Mouse (Mus musculus) neutrophil, adult 59 days (primary cell): Measurements from ENCODE around the gene Nsl1. TPM values are rescaled to one million over a fixed set of nuclear protein-coding genes. Genes with fewer than 3 reads are reported as not detected.

Experiments used
- total RNA-seq, 2 experiments: library from RNA; stranded (reverse); gene quantifications; 1 replicate in 1 of 2; 2 replicates in 1 of 2; pipeline ENCODE4 v1.2.4; 2023

Gene Nsl1
- 10 to 100 TPM in 1 of 2 experiments, 1 to 10 TPM in 1; 8.7 to 10.3 TPM for total RNA-seq

DNA sequence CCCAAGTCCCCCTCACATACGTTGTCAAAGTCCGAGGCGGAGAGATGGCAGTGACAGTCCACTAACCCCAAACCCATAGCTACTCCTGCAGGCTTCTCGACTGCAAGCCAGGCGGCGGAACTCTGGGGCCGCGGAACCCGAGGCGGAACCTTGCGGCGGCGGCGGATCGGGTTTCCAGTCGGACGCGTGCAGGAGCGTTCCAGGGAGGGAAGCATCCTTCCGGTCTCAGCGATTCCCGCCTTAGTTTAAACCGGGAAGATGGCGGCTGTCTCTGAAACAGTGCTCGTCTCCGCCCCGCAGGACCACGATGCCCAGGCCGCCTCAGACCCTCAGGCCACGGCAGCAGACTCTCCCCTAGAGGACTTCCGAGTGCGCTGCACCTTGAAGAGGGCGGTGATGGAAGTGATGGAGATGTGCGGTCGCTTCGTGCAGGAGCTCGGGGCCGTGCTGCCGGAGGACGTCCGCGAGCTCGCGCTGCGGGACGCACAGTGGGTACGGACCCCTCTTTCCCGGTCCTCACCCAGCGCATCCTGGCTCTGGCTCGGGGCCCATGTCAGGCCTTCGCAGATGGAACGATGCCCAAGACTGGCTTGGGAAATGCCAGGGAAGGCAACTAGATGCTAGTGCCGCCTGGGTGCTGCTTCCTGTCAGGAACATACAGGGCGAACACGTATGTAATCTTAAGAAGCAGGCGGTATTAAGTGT lies at the start of gene Nsl1, which contains the start of gene Tatdn3:
TSS of gene Nsl1 (plus strand) at position 232 of the 705 bp plus-strand sequence.
TSS of gene Tatdn3 (minus strand) at position 152 of the 705 bp plus-strand sequence.

DNA sequence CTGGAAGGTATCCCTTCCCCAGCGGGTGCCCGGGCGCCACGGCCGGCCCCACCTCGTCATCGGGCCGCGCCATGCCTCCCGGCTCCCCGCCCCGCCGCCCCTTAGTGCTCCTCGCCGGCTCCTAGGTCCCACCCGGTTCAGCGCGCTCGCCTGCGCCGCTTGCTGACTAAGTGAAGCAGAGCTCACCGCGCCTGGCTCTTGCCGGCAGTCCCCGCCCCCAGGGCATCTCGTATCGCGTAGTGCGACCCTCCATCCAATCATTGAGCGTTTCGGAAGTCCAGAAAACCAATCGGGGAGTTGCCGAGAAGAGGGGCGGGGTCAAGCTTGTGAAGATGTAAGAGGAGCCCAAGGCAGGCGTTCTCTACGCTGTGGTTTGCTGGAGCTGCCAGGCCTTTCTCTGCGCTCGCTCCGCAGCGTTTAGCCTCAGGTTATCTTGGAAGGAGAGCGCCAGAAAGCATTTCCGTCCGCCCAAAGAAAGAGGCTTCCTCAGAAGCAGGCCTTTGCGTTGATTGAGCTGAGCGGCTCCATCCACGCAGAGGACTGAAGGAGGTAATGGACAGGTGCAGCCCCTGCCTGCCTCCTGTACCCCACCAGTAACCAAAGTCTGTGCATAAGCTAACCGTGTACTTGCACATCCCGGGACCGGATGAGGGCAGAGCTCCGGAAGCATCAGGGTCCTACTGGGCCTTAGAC lies 36.6 kb upstream of the Nsl1 start, which contains the start of gene Flvcr1:
TSS of gene Flvcr1 (minus strand) at position 138 of the 693 bp plus-strand sequence.

DNA sequence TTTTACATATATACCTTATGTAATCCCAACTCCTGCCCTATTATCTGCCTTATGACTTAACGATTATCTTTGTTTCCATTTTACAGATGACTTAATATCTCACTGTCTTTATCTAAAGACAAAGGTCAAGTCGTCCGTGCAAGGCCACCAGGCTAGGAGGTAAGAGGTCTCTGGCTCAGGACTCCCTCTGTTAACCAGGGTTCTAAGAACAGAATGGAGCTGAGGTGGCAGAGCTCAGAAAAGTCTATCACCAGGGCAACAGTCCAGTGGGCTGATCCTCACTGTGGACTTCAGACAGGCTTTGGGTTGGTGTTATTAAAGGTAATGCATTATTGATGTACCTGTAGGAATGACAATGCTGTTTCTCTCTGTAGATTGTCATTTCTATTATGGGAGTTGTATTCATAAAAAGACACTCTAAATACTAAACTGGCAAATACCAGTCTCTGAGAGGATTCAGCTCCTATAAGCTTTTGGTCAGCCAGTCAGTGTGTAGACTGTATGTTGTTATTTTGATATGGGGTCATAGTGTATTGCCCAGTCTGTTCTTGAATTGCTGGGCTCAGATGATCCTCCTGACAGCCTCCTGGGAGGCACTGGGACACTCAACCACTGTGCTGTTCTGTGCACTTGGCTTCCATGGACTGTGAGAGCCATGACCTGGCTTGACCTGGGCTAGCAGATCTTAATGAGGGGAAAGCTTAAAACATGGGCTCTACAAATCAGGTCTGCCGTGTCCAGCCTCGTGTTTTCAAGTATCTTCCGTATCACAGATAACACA lies 26.1 kb upstream of the Nsl1 start, which contains the start of gene Spata45:
TSS of gene Spata45 (plus strand) at position 86 of the 781 bp plus-strand sequence.

DNA sequence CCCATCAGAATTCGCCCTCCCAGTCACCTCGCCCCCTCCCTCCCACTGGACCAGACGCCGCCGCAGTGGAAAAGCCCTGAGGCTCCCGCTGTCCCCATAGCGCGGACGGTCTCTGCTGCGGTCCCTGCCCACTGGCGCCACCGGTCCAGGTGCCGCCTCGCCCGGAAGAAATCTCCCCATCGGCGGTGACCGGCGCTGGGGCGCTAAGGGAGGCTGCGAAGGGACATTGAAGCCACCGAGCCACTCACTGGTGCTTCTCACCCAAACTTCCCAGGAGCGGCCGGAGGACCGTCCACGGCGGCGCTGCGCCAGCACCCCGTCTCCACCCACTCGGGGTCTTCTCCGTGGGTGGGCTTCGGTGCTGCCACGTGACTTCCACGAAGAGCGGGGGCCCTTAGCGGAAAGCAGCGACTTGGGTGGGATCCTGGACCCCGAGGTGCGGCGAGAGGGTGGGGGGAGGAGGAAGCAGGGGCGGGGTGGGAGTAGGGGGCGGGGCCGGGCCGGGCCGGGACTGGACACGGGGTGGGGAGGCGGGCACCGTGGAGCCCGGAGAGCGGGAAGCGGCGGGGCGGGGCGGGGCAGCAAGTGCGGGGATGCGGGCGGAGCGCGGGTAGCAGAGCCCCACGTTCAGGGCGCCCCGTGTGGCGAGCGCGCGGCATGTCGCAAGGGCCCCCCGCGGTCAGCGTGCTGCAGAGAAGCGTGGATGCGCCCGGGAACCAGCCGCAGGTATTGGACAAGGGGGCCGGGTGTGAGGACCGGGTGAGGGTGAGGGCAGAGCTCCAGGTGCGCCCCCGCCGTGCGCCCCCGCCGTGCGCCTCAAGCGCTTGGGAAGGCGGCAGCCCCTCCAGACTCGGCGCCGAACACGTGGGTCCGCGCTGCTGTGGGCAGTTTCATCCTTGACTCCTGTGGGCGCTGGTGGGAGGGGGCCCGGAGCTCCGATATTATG lies 35.3 kb downstream of the Nsl1 start, which contains the start of gene Batf3:
TSS of gene Batf3 (plus strand) at position 46 of the 946 bp plus-strand sequence.

Other genes with a start within 250 kb of the Nsl1 start
- 10 to 100 TPM; 41.3 to 43.9 TPM for gene Rps6kc1, start 151.2 kb upstream of the Nsl1 start, total RNA-seq
- 10 to 100 TPM; 38.3 to 40.6 TPM for gene Angel2, start 137.9 kb upstream of the Nsl1 start, total RNA-seq
- gene Vash2, start 83.7 kb upstream of the Nsl1 start, total RNA-seq = not detected
- 10 to 100 TPM; 39.5 to 39.9 TPM for gene Flvcr1, start 36.9 kb upstream of the Nsl1 start, total RNA-seq
- not detected for gene Spata45, start 26.4 kb upstream of the Nsl1 start, total RNA-seq
- gene Tatdn3, start 80 bp upstream of the Nsl1 start, total RNA-seq = 10 to 100 TPM in 1 of 2 experiments, 1 to 10 TPM in 1; 9.5 to 13.2 TPM
- gene Batf3, start 34.8 kb downstream of the Nsl1 start, total RNA-seq = 1 to 10 TPM; 1.3 to 3.8 TPM
- 1 to 10 TPM in 1 of 2 experiments, under 1 TPM in 1; 0.88 to 2.5 TPM for gene Fam71a, start 101.8 kb downstream of the Nsl1 start, total RNA-seq
- 100 to 1,000 TPM; 289 to 350 TPM for gene Atf3, start 155.0 kb downstream of the Nsl1 start, total RNA-seq